ENCODE assay signal across 22 mouse cellular contexts in the genomic region with DNA sequence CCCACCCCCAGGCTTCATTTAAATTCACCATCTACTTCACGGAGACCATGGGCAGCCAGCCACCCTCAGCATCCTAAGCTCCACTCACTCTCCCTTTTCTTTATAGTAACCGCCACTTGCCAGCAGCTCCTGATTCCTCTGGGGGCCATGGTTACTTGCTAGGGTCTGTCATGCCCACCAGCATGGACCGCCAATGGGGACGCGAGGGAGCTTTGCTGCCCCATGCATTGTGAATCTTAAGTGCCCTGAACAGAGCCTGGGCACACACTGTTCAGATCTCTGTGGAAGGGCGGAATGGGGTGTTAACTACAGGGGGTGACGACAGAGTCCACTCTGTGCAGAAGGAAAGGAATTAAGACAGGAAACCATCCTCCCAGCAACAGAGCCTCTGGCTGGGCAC.
A peak's percentile ranks its signal among the peaks of the same experiment; 100 is the strongest.
DNase-seq lines count a peak whose midpoint lies in the region; ATAC-seq and TF ChIP-seq lines count a peak whose summit lies in the region.
"Had no signal": no experiment of that assay in that cellular context is flagged by ENCODE, and none has a peak within 500 bp of the region (broad histone marks: within the 10 kb centered on the region; RNA-seq: fewer than 3 reads in every experiment).

No protein-coding gene starts in this region.

- WGBS in forebrain, embryonic 15.5 days: 61% methylated on average over 7 of the region's 7 CpGs
- WGBS in forebrain, embryonic 12.5 days: 71% methylated on average over 7 of the region's 7 CpGs
- 55% methylated on average over 7 of the region's 7 CpGs for WGBS in hindbrain, embryonic 16.5 days
- 60% methylated on average over 7 of the region's 7 CpGs for WGBS in midbrain, postnatal 0 days

- H3K4me1 ChIP-seq in forebrain, embryonic 15.5 days: 0 out of 2 replicates have a peak, but pooled peaks cover 3% of the 10 kb centered on the region
- peaks cover 10% of the 10 kb centered on the region; the same call in 1 of the 2 replicates for H3K4me1 ChIP-seq in forebrain, embryonic 12.5 days
- H3K4me1 ChIP-seq in hindbrain, embryonic 16.5 days (ENCODE audit: control insufficient read depth, insufficient read depth, low read depth, low read length): peaks cover 10% of the 10 kb centered on the region
- no peaks in the 10 kb centered on the region for H3K4me1 ChIP-seq in midbrain, postnatal 0 days (ENCODE audit: insufficient read depth, low read length)
- H3K4me1 ChIP-seq: heart, embryonic 10.5 days; liver, embryonic 13.5 days had no signal

- intact Hi-C loops in left cerebral cortex, postnatal 4 days (cut with DNase I): no loop called here

- peak; percentile 17 for DNase-seq in left cerebral cortex, postnatal 4 days
- no peak for DNase-seq in left cerebral cortex, adult 18-20 months (ENCODE audit: low spot score in 2 of 2)
- peak; percentile 86 for DNase-seq in midbrain, postnatal 0 days (ENCODE audit: low spot score)
- DNase-seq in gastrocnemius, postnatal 10 days: no peak
- no peak for DNase-seq in T-cell, adult 2 months (ENCODE audit: low spot score)
- DNase-seq: adrenal gland, postnatal 36 days; cerebellum, adult 11-12 months; kidney, postnatal 25 days; layer of hippocampus, postnatal 36 days; liver, embryonic 13.5 days; lung, adult 2 months; thymus, adult 18-20 months; thymus, postnatal 36 days had no signal

- TF ChIP-seq CTCF in midbrain, postnatal 0 days (IDR thresholded peaks at IDR 0.05): no peak

- H3K4me2 ChIP-seq in forebrain, embryonic 15.5 days (replicated peaks): no peak overlapping the region
- no peak overlapping the region for H3K4me2 ChIP-seq in forebrain, embryonic 12.5 days
- H3K4me2 ChIP-seq in hindbrain, embryonic 16.5 days (ENCODE audit: low read length): no peak overlapping the region
- no peak overlapping the region for H3K4me2 ChIP-seq in midbrain, postnatal 0 days (ENCODE audit: low read depth, low read length, poor library complexity, severe bottlenecking)
- H3K4me2 ChIP-seq: limb, embryonic 13.5 days; liver, embryonic 13.5 days had no signal

- no peaks in the 10 kb centered on the region for H3K27me3 ChIP-seq in forebrain, embryonic 15.5 days
- H3K27me3 ChIP-seq in forebrain, embryonic 12.5 days: no peaks in the 10 kb centered on the region
- no peaks in the 10 kb centered on the region for H3K27me3 ChIP-seq in hindbrain, embryonic 16.5 days (replicated peaks; ENCODE audit: control insufficient read depth, insufficient read depth, low read length)
- no peaks in the 10 kb centered on the region for H3K27me3 ChIP-seq in midbrain, postnatal 0 days (ENCODE audit: insufficient read depth, low read length)
- H3K27me3 ChIP-seq: limb, embryonic 13.5 days; liver, embryonic 13.5 days had no signal

- no peak overlapping the region for H3K27ac ChIP-seq in forebrain, embryonic 15.5 days (replicated peaks)
- no peak overlapping the region for H3K27ac ChIP-seq in forebrain, embryonic 12.5 days
- H3K27ac ChIP-seq in hindbrain, embryonic 16.5 days (ENCODE audit: low read depth, low read length): peak overlapping the region; percentile 37; the same call in 1 of the 2 replicates
- peak overlapping the region; percentile 47; the same call in 1 of the 2 replicates for H3K27ac ChIP-seq in midbrain, postnatal 0 days (ENCODE audit: low read depth, low read length)
- H3K27ac ChIP-seq: gastrocnemius, adult 2 months; heart, embryonic 10.5 days; layer of hippocampus, adult 2 months; limb, embryonic 13.5 days; liver, embryonic 13.5 days had no signal

- ATAC-seq in forebrain, embryonic 15.5 days (replicated peaks): 0 out of 2 replicates have a peak, but pooled peaks have one; percentile 43
- no peak for ATAC-seq in forebrain, embryonic 12.5 days (ENCODE audit: low FRiP score)
- ATAC-seq in hindbrain, embryonic 16.5 days: peak; percentile 95
- ATAC-seq in midbrain, postnatal 0 days (ENCODE audit: low FRiP score): peak; percentile 92
- ATAC-seq: CD4-positive, CD25-positive, alpha-beta regulatory T cell, adult 4 months; intestine, postnatal 0 days had no signal

- no peaks in the 10 kb centered on the region for H3K36me3 ChIP-seq in forebrain, embryonic 15.5 days
- no peaks in the 10 kb centered on the region for H3K36me3 ChIP-seq in forebrain, embryonic 12.5 days (replicated peaks)
- H3K36me3 ChIP-seq in hindbrain, embryonic 16.5 days (ENCODE audit: control insufficient read depth, insufficient read depth, low read length): no peaks in the 10 kb centered on the region; the same call in 1 of the 2 replicates
- H3K36me3 ChIP-seq in midbrain, postnatal 0 days (ENCODE audit: insufficient read depth, low read length): no peaks in the 10 kb centered on the region
- H3K36me3 ChIP-seq: heart, embryonic 10.5 days; limb, embryonic 13.5 days; liver, embryonic 13.5 days had no signal

- H3K9me3 ChIP-seq in forebrain, embryonic 15.5 days: no peaks in the 10 kb centered on the region
- H3K9me3 ChIP-seq in forebrain, embryonic 12.5 days: no peaks in the 10 kb centered on the region
- H3K9me3 ChIP-seq in hindbrain, embryonic 16.5 days (ENCODE audit: control insufficient read depth, low read length): no peaks in the 10 kb centered on the region; the same call in 1 of the 2 replicates
- H3K9me3 ChIP-seq in midbrain, postnatal 0 days (ENCODE audit: low read length): no peaks in the 10 kb centered on the region
- H3K9me3 ChIP-seq: heart, embryonic 10.5 days; limb, embryonic 13.5 days; liver, embryonic 13.5 days had no signal

- H3K4me3 ChIP-seq in forebrain, embryonic 15.5 days: no peak overlapping the region
- H3K4me3 ChIP-seq in forebrain, embryonic 12.5 days (replicated peaks): no peak overlapping the region
- no peak overlapping the region for H3K4me3 ChIP-seq in hindbrain, embryonic 16.5 days (ENCODE audit: low read length)
- H3K4me3 ChIP-seq in midbrain, postnatal 0 days (ENCODE audit: low read depth, low read length): no peak overlapping the region
- H3K4me3 ChIP-seq: gastrocnemius, adult 2 months; heart, embryonic 10.5 days; layer of hippocampus, adult 2 months; limb, embryonic 13.5 days; liver, embryonic 13.5 days had no signal

- H3K9ac ChIP-seq in forebrain, embryonic 15.5 days (replicated peaks): no peak overlapping the region
- no peak overlapping the region for H3K9ac ChIP-seq in forebrain, embryonic 12.5 days
- H3K9ac ChIP-seq in hindbrain, embryonic 16.5 days (ENCODE audit: low read depth, low read length): no peak overlapping the region
- H3K9ac ChIP-seq in midbrain, postnatal 0 days (replicated peaks; ENCODE audit: low read length, poor library complexity, severe bottlenecking): no peak overlapping the region
- H3K9ac ChIP-seq: limb, embryonic 13.5 days; liver, embryonic 13.5 days had no signal

Comparison
In these comparisons a context has a peak if more than half of its experiments do, and no peak if none do; other contexts are left out.
1. DNase-seq: peak in left cerebral cortex, postnatal 4 days (single experiment) and midbrain, postnatal 0 days (single experiment); none in left cerebral cortex, adult 18-20 months (0 of 2), gastrocnemius, postnatal 10 days (single experiment) and T-cell, adult 2 months (single experiment).
2. H3K27ac ChIP-seq: peak in hindbrain, embryonic 16.5 days (single experiment) and midbrain, postnatal 0 days (single experiment); none in forebrain, embryonic 15.5 days (single experiment) and forebrain, embryonic 12.5 days (single experiment).